Mouse (Mus musculus) intestine, embryonic 16.5 days (tissue): ENCODE measurements around the gene Gm21304. TPM values are rescaled to one million over a fixed set of nuclear protein-coding genes. Genes with fewer than 3 reads are reported as not detected.

Experiments used
- ATAC-seq: fragments of 200-750 bp; cut with Nextera tagmentation; 2 replicates; pipeline ENCODE4 v1.8.0; 2017; ENCODE audit warnings: moderate TSS enrichment, moderate library complexity
- H3K27ac ChIP-seq: fragments of 300-500 bp; sonication (generic); 2 replicates; pipeline ENCODE4 v1.5.1; 2014; ENCODE audit warnings: mild to moderate bottlenecking, low read length
- H3K27me3 ChIP-seq: fragments of 300-500 bp; sonication (generic); replicated peaks from 2 replicates; pipeline ENCODE4 v1.6.1; 2014; ENCODE audit warnings: low read length, control low read depth, mixed read lengths; ENCODE audit not compliant: control insufficient read depth, insufficient read depth
- H3K36me3 ChIP-seq: fragments of 300-500 bp; sonication (generic); 2 replicates; pipeline ENCODE4 v1.6.1; 2014; ENCODE audit warnings: low read length, control low read depth; ENCODE audit not compliant: control insufficient read depth, insufficient read depth
- H3K4me1 ChIP-seq: fragments of 300-500 bp; sonication (generic); 2 replicates; pipeline ENCODE4 v1.6.1; 2014; ENCODE audit warnings: low read length, control low read depth, mixed read lengths; ENCODE audit not compliant: control insufficient read depth, insufficient read depth
- H3K4me2 ChIP-seq: fragments of 300-500 bp; sonication (generic); 2 replicates; pipeline ENCODE4 v1.6.1; 2014; ENCODE audit warnings: low read depth, low read length, control low read depth
- H3K4me3 ChIP-seq: fragments of 300-500 bp; sonication (generic); 2 replicates; pipeline ENCODE4 v1.5.1; 2014; ENCODE audit warnings: mild to moderate bottlenecking, low read length
- H3K9ac ChIP-seq: fragments of 300-500 bp; sonication (generic); 2 replicates; pipeline ENCODE4 v1.6.1; 2014; ENCODE audit warnings: low read depth, low read length
- H3K9me3 ChIP-seq: fragments of 300-500 bp; sonication (generic); 2 replicates; pipeline ENCODE4 v1.6.1; 2016; ENCODE audit warnings: low read length, control low read depth; ENCODE audit not compliant: control insufficient read depth
- WGBS: fragments of 180-500 bp; shearing (Covaris S2); extraction: QIAGEN DNeasy Blood & Tissue Kit; methylation state at CpG from one replicate; pipeline ENCODE4 v1.1.7; 2014; 5-methylcytosine and 5-hydroxymethylcytosine counted together
- polyA plus RNA-seq: library from polyadenylated mRNA; unstranded; fragments of >200 nt; fragmentation: Nextera tagmentation; extraction: Ambion mirVana; gene quantifications from 2 replicates; pipeline ENCODE4 v1.2.1, GENCODE M21; 2015

Gene Gm21304
- polyA plus RNA-seq, 1 experiment from 2014 or later: not detected

GRCm38 (mm10) chr10:104214527-104214926, 46.2 kb downstream of the Gm21304 start:
- H3K4me1 ChIP-seq: no peaks in the 10 kb centered on the region
- no peaks in the 10 kb centered on the region for H3K27me3 ChIP-seq
- H3K9me3 ChIP-seq: no peaks in the 10 kb centered on the region
- no peak overlapping the region for H3K4me3 ChIP-seq
- no peak overlapping the region for H3K9ac ChIP-seq
- H3K36me3 ChIP-seq: no peaks in the 10 kb centered on the region
- no peak for ATAC-seq
- no peak overlapping the region for H3K27ac ChIP-seq
- H3K4me2 ChIP-seq: no peak overlapping the region
- 96% methylated on average over 5 of the region's 5 CpGs for WGBS

Other genes starting within 250 kb of the Gm21304 start
- not detected in 2 replicates for gene Gm21293, start 25.5 kb upstream of the Gm21304 start, polyA plus RNA-seq
- gene Gm6763, start 17.0 kb upstream of the Gm21304 start, polyA plus RNA-seq: not detected in 2 replicates
- not detected in 2 replicates for gene Gm8764, start 8.5 kb upstream of the Gm21304 start, polyA plus RNA-seq
- not detected in 2 replicates for gene Gm21312, start 8.5 kb downstream of the Gm21304 start, polyA plus RNA-seq
- gene Gm20765, start 17.0 kb downstream of the Gm21304 start, polyA plus RNA-seq: not detected in 2 replicates
- gene Gm4340, start 25.5 kb downstream of the Gm21304 start, polyA plus RNA-seq: not detected in 2 replicates